Mouse (Mus musculus) urinary bladder, postnatal 36 days (tissue): ENCODE results near the gene Rabep1.
"Not testable (repeated sequence)": the region's sequence is repeated elsewhere in the genome, so short reads cannot be mapped to it uniquely, and the experiment has no call there.

ENCODE experiments used
- DNase-seq, 2 experiments: peaks; one replicate each; pipeline ENCODE4 v3.0.0; 2022; ENCODE audit warnings: low spot score in 2 of 2, mixed read lengths in 1 of 2

Gene Rabep1

GRCm38 (mm10) chr11:70831201-70831600, 13.4 kb upstream of the Rabep1 start:
- DNase-seq: no peak

- no peak for DNase-seq
Observed at GRCm38 (mm10) chr11:70833408-70833807, 11.2 kb upstream of the Rabep1 start.

- no peak for DNase-seq
Observed at GRCm38 (mm10) chr11:70833831-70834230, 10.7 kb upstream of the Rabep1 start.

GRCm38 (mm10) chr11:70835381-70835831, 9.2 kb upstream of the Rabep1 start:
- no peak for DNase-seq

- DNase-seq: no peak
Observed at GRCm38 (mm10) chr11:70837031-70837430, 7.5 kb upstream of the Rabep1 start.

- no peak for DNase-seq
Observed at GRCm38 (mm10) chr11:70838610-70839009, 6.0 kb upstream of the Rabep1 start.

GRCm38 (mm10) chr11:70842983-70843382, 1.6 kb upstream of the Rabep1 start:
- no peak for DNase-seq

- DNase-seq: no peak
Observed at GRCm38 (mm10) chr11:70843701-70844551, 652 bp upstream of the Rabep1 start.

GRCm38 (mm10) chr11:70845457-70845978, 940 bp downstream of the Rabep1 start:
- no peak for DNase-seq

- DNase-seq: no peak
Observed at GRCm38 (mm10) chr11:70846029-70846428, 1.5 kb downstream of the Rabep1 start.

GRCm38 (mm10) chr11:70860371-70860770, 15.8 kb downstream of the Rabep1 start:
- no peak for DNase-seq

GRCm38 (mm10) chr11:70863204-70863603, 18.6 kb downstream of the Rabep1 start:
- not testable (repeated sequence) for DNase-seq

- no peak for DNase-seq
Observed at GRCm38 (mm10) chr11:70865223-70865622, 20.6 kb downstream of the Rabep1 start.

GRCm38 (mm10) chr11:70869263-70869662, 24.7 kb downstream of the Rabep1 start:
- DNase-seq: no peak

GRCm38 (mm10) chr11:70869811-70870210, 25.2 kb downstream of the Rabep1 start:
- DNase-seq: no peak

- peak; percentile 35 to 67 for DNase-seq
Observed at GRCm38 (mm10) chr11:70870407-70870806, 25.8 kb downstream of the Rabep1 start.

- DNase-seq: no peak
Observed at GRCm38 (mm10) chr11:70871110-70871509, 26.5 kb downstream of the Rabep1 start.

- DNase-seq: peak in 1 of 2 experiments; percentile 10
Observed at GRCm38 (mm10) chr11:70871766-70872330, 27.3 kb downstream of the Rabep1 start.

GRCm38 (mm10) chr11:70873846-70874613, 29.5 kb downstream of the Rabep1 start:
- DNase-seq: no peak

- DNase-seq: no peak
Observed at GRCm38 (mm10) chr11:70877670-70878069, 33.1 kb downstream of the Rabep1 start.

GRCm38 (mm10) chr11:70882905-70883430, 38.4 kb downstream of the Rabep1 start:
- no peak for DNase-seq

- no peak for DNase-seq
Observed at GRCm38 (mm10) chr11:70890643-70891042, 46.1 kb downstream of the Rabep1 start.
